Mouse (Mus musculus) cerebellum, adult 9-10 months (tissue): ENCODE results near the gene Ctcfl.

Experiments
- DNase-seq: peaks from one replicate; pipeline ENCODE4 v3.0.0; 2022

Ctcfl gene

GRCm38 (mm10) chr2:173119023-173119944, at the start of gene Ctcfl:
Ctcfl (minus strand) TSS chr2:173119525.
- no peak for DNase-seq

- DNase-seq, result no peak
Observed at GRCm38 (mm10) chr2:173168411-173168851, 49.1 kb upstream of the Ctcfl start.

- DNase-seq, result no peak
Observed at GRCm38 (mm10) chr2:173165357-173165756, 46.0 kb upstream of the Ctcfl start.

- DNase-seq, result no peak
Observed at GRCm38 (mm10) chr2:173164946-173165345, 45.6 kb upstream of the Ctcfl start.

- no peak for DNase-seq
Observed at GRCm38 (mm10) chr2:173164358-173164757, 45.0 kb upstream of the Ctcfl start.

- no peak for DNase-seq
Observed at GRCm38 (mm10) chr2:173163380-173163779, 44.1 kb upstream of the Ctcfl start.

- DNase-seq, result no peak
Observed at GRCm38 (mm10) chr2:173159354-173160311, 40.3 kb upstream of the Ctcfl start.

GRCm38 (mm10) chr2:173158390-173159055, 39.2 kb upstream of the Ctcfl start:
- no peak for DNase-seq

- no peak for DNase-seq
Observed at GRCm38 (mm10) chr2:173157871-173158270, 38.5 kb upstream of the Ctcfl start.

- no peak for DNase-seq
Observed at GRCm38 (mm10) chr2:173157376-173157775, 38.1 kb upstream of the Ctcfl start.

- no peak for DNase-seq
Observed at GRCm38 (mm10) chr2:173156923-173157322, 37.6 kb upstream of the Ctcfl start.

- no peak for DNase-seq
Observed at GRCm38 (mm10) chr2:173155907-173156306, 36.6 kb upstream of the Ctcfl start.

GRCm38 (mm10) chr2:173154962-173155361, 35.6 kb upstream of the Ctcfl start:
- DNase-seq, result no peak

- DNase-seq, result no peak
Observed at GRCm38 (mm10) chr2:173154513-173154912, 35.2 kb upstream of the Ctcfl start.

- DNase-seq, result no peak
Observed at GRCm38 (mm10) chr2:173153266-173153665, 33.9 kb upstream of the Ctcfl start.

- no peak for DNase-seq
Observed at GRCm38 (mm10) chr2:173152436-173153151, 33.3 kb upstream of the Ctcfl start, which contains the start of gene Pck1. Pck1 (plus strand) TSS chr2:173153048.

GRCm38 (mm10) chr2:173151784-173152284, 32.5 kb upstream of the Ctcfl start:
- no peak for DNase-seq

- no peak for DNase-seq
Observed at GRCm38 (mm10) chr2:173151352-173151751, 32.0 kb upstream of the Ctcfl start.

GRCm38 (mm10) chr2:173148001-173148400, 28.7 kb upstream of the Ctcfl start:
- no peak for DNase-seq

GRCm38 (mm10) chr2:173146728-173147127, 27.4 kb upstream of the Ctcfl start:
- DNase-seq, result no peak

GRCm38 (mm10) chr2:173145808-173146207, 26.5 kb upstream of the Ctcfl start:
- no peak for DNase-seq

GRCm38 (mm10) chr2:173143611-173144010, 24.3 kb upstream of the Ctcfl start:
- DNase-seq, result no peak
